In genomic region chr4:154472569-154472968, GRCm38 (mm10) we compare ENCODE assay signal across 12 mouse cellular contexts.
DNase-seq lines count a peak whose midpoint lies in the region; ATAC-seq lines count a peak whose summit lies in the region.
"Had no signal": no experiment of that assay in that cellular context is flagged by ENCODE, and none has a peak within 500 bp of the region (broad histone marks: within the 10 kb centered on the region; RNA-seq: fewer than 3 reads in every experiment).

No protein-coding gene starts in this region.

- H3K27me3 ChIP-seq in heart, embryonic 12.5 days (replicated peaks) = peaks cover 49% of the 10 kb centered on the region
- peaks cover 71% of the 10 kb centered on the region for H3K27me3 ChIP-seq in hindbrain, embryonic 11.5 days (ENCODE audit: control insufficient read depth, insufficient read depth, low read length)
- H3K27me3 ChIP-seq in midbrain, embryonic 12.5 days = peaks cover 93% of the 10 kb centered on the region

- no peak overlapping the region for H3K27ac ChIP-seq in heart, embryonic 12.5 days (ENCODE audit: poor library complexity, severe bottlenecking)
- no peak overlapping the region for H3K27ac ChIP-seq in hindbrain, embryonic 11.5 days (ENCODE audit: low read depth, low read length)
- H3K27ac ChIP-seq in midbrain, embryonic 12.5 days (replicated peaks) = peak overlapping the region; percentile 49; the same call in 1 of the 2 replicates

- H3K9ac ChIP-seq in heart, embryonic 12.5 days = peak overlapping the region; percentile 9; the same call in 1 of the 2 replicates
- no peak overlapping the region for H3K9ac ChIP-seq in hindbrain, embryonic 11.5 days (ENCODE audit: low read depth, low read length)
- H3K9ac ChIP-seq in midbrain, embryonic 12.5 days (replicated peaks) = 0 out of 2 replicates have a peak overlapping the region, but pooled peaks have one; percentile 1

- H3K9me3 ChIP-seq in heart, embryonic 12.5 days (replicated peaks) = no peaks in the 10 kb centered on the region
- no peaks in the 10 kb centered on the region for H3K9me3 ChIP-seq in hindbrain, embryonic 11.5 days (ENCODE audit: control insufficient read depth, low read length)
- no peaks in the 10 kb centered on the region for H3K9me3 ChIP-seq in midbrain, embryonic 12.5 days

- intact Hi-C loops in heart, postnatal 36 days (cut with DNase I) = no loop called here

- no peak overlapping the region for H3K4me3 ChIP-seq in heart, embryonic 12.5 days
- H3K4me3 ChIP-seq in hindbrain, embryonic 11.5 days (ENCODE audit: low read depth, low read length) = no peak overlapping the region
- H3K4me3 ChIP-seq in midbrain, embryonic 12.5 days = no peak overlapping the region

- WGBS in heart, embryonic 12.5 days = 27% methylated on average over 8 of the region's 8 CpGs
- 14% methylated on average over 8 of the region's 8 CpGs for WGBS in hindbrain, embryonic 11.5 days
- WGBS in midbrain, embryonic 12.5 days = 15% methylated on average over 8 of the region's 8 CpGs

- peaks cover 41% of the 10 kb centered on the region for H3K4me1 ChIP-seq in heart, embryonic 12.5 days (replicated peaks)
- peaks cover 22% of the 10 kb centered on the region for H3K4me1 ChIP-seq in hindbrain, embryonic 11.5 days (replicated peaks; ENCODE audit: control insufficient read depth, insufficient read depth, low read length)
- H3K4me1 ChIP-seq in midbrain, embryonic 12.5 days = peaks cover 33% of the 10 kb centered on the region

- ATAC-seq in heart, embryonic 12.5 days (ENCODE audit: insufficient number of reproducible peaks, low FRiP score) = no peak
- no peak for ATAC-seq in hindbrain, embryonic 11.5 days (ENCODE audit: low FRiP score)
- ATAC-seq in midbrain, embryonic 12.5 days (ENCODE audit: low FRiP score, low read depth) = no peak
- ATAC-seq in erythroblast, adult 5-6 weeks (replicated peaks; ENCODE audit: low FRiP score, poor library complexity, severe bottlenecking) = no peak

- no peaks in the 10 kb centered on the region for H3K36me3 ChIP-seq in heart, embryonic 12.5 days
- no peaks in the 10 kb centered on the region for H3K36me3 ChIP-seq in hindbrain, embryonic 11.5 days (ENCODE audit: control insufficient read depth, insufficient read depth, low read length)
- H3K36me3 ChIP-seq in midbrain, embryonic 12.5 days = no peaks in the 10 kb centered on the region

- no peak overlapping the region for H3K4me2 ChIP-seq in heart, embryonic 12.5 days
- no peak overlapping the region for H3K4me2 ChIP-seq in hindbrain, embryonic 11.5 days (replicated peaks; ENCODE audit: low read depth, low read length)
- peak overlapping the region; percentile 21; the same call in 1 of the 2 replicates for H3K4me2 ChIP-seq in midbrain, embryonic 12.5 days (replicated peaks)

- DNase-seq in heart, postnatal 36 days = no peak
- peak; percentile 71 for DNase-seq in embryo, embryonic 10.5 days (ENCODE audit: low spot score)
- peak; percentile 48 for DNase-seq in hindbrain, embryonic 11.5 days (ENCODE audit: low spot score)
- DNase-seq in T-cell, adult 2 months (ENCODE audit: low spot score) = no peak
- no peak for DNase-seq in lung, postnatal 36 days
- DNase-seq: adrenal gland, postnatal 14 days; B cell, adult 2 months; cerebellum, postnatal 14 days; kidney, adult 2 months had no signal

Comparison
In these comparisons a context has a peak if more than half of its experiments do, and no peak if none do; other contexts are left out.
1. DNase-seq: peak in embryo, embryonic 10.5 days (single experiment) and hindbrain, embryonic 11.5 days (single experiment); none in heart, postnatal 36 days (0 of 2), T-cell, adult 2 months (single experiment) and lung, postnatal 36 days (single experiment).